Mouse (Mus musculus): ENCODE measurements around the gene Pnp. TPM values are rescaled to one million over a fixed set of nuclear protein-coding genes. Genes with fewer than 3 reads are reported as not detected.
"Not testable (repeated sequence)": the region's sequence is repeated elsewhere in the genome, so short reads cannot be mapped to it uniquely, and the experiment has no call there.

Pnp gene
- total RNA-seq, 2 experiments from 2014 or later = 13.7 to 16.4 TPM

GRCm38 (mm10) chr14:50973054-50973453 lies 42.2 kb downstream of the Pnp start:
- not testable (repeated sequence) for DNase-seq (ENCODE audit: low spot score in 2 of 2)

GRCm38 (mm10) chr14:50973700-50974099 lies 42.8 kb downstream of the Pnp start:
- no peak for DNase-seq (ENCODE audit: low spot score in 2 of 2)

- no peak for DNase-seq (ENCODE audit: low spot score in 2 of 2)
Measured at GRCm38 (mm10) chr14:50975001-50975400, 44.1 kb downstream of the Pnp start.

- no peak for DNase-seq (ENCODE audit: low spot score in 2 of 2)
Measured at GRCm38 (mm10) chr14:50976674-50977073, 45.8 kb downstream of the Pnp start.

- not testable (repeated sequence) for DNase-seq (ENCODE audit: low spot score in 2 of 2)
Measured at GRCm38 (mm10) chr14:50978451-50978850, 47.6 kb downstream of the Pnp start.

GRCm38 (mm10) chr14:50979631-50980030 lies 48.7 kb downstream of the Pnp start:
- DNase-seq (ENCODE audit: low spot score in 2 of 2) = no peak

- DNase-seq (ENCODE audit: low spot score in 2 of 2) = no peak
Measured at GRCm38 (mm10) chr14:50981207-50981606, 50.3 kb downstream of the Pnp start.

GRCm38 (mm10) chr14:50981837-50982236 lies 51.0 kb downstream of the Pnp start:
- DNase-seq (ENCODE audit: low spot score in 2 of 2) = no peak

- DNase-seq (ENCODE audit: low spot score in 2 of 2) = no peak
Measured at GRCm38 (mm10) chr14:50987668-50988067, 56.8 kb downstream of the Pnp start.

GRCm38 (mm10) chr14:50991037-50991436 lies 60.2 kb downstream of the Pnp start:
- no peak for DNase-seq (ENCODE audit: low spot score in 2 of 2)

- DNase-seq (ENCODE audit: low spot score in 2 of 2) = no peak
Measured at GRCm38 (mm10) chr14:50997088-50997487, 66.2 kb downstream of the Pnp start.

GRCm38 (mm10) chr14:50997999-50998666 lies 67.3 kb downstream of the Pnp start:
- DNase-seq (ENCODE audit: low spot score in 2 of 2) = no peak

GRCm38 (mm10) chr14:51007152-51007801 lies 76.4 kb downstream of the Pnp start, which contains the start of gene Rnase10:
TSS of gene Rnase10 (plus strand) at chr14:51007751.
- DNase-seq (ENCODE audit: low spot score in 2 of 2) = no peak

GRCm38 (mm10) chr14:51007914-51008713 lies 77.2 kb downstream of the Pnp start:
- DNase-seq (ENCODE audit: low spot score in 2 of 2) = peak; percentile 16 to 22

- DNase-seq (ENCODE audit: low spot score in 2 of 2) = no peak
Measured at GRCm38 (mm10) chr14:51008781-51009180, 77.9 kb downstream of the Pnp start.

GRCm38 (mm10) chr14:51009572-51009971 lies 78.7 kb downstream of the Pnp start:
- DNase-seq (ENCODE audit: low spot score in 2 of 2) = no peak

GRCm38 (mm10) chr14:51014724-51015123 lies 83.8 kb downstream of the Pnp start:
- DNase-seq (ENCODE audit: low spot score in 2 of 2) = not testable (repeated sequence)

Other genes with a start within 250 kb of the Pnp start
- not detected for gene Olfr747, start 237.9 kb upstream of the Pnp start, total RNA-seq (2021)
- gene Olfr748, start 223.7 kb upstream of the Pnp start, total RNA-seq (2021) = not detected
- gene Olfr749, start 186.0 kb upstream of the Pnp start, total RNA-seq (2021) = not detected
- 10 to 100 TPM; 53.4 to 55.6 TPM for gene Ttc5, start 145.6 kb upstream of the Pnp start, total RNA-seq (2021)
- not detected for gene Ccnb1ip1, start 123.3 kb upstream of the Pnp start, total RNA-seq (2021)
- 10 to 100 TPM; 27.0 to 27.8 TPM for gene Parp2, start 123.2 kb upstream of the Pnp start, total RNA-seq (2021)
- gene Tep1, start 60.5 kb upstream of the Pnp start, total RNA-seq (2021) = 1 to 10 TPM; 2.6 to 4.6 TPM
- 1 to 10 TPM; 5.6 to 6.5 TPM for gene Klhl33, start 33.6 kb upstream of the Pnp start, total RNA-seq (2021)
- 10 to 100 TPM; 30.9 to 35.2 TPM for gene Osgep, start 6.2 kb upstream of the Pnp start, total RNA-seq (2021)
- 10 to 100 TPM; 57.7 to 61.6 TPM for gene Apex1, start 6.1 kb upstream of the Pnp start, total RNA-seq (2021)
- 100 to 1,000 TPM in 1 of 2 experiments, 10 to 100 TPM in 1; 92.3 to 102 TPM for gene Pip4p1, start 226 bp upstream of the Pnp start, total RNA-seq (2021)
- gene Gm49342, start 13.4 kb downstream of the Pnp start, total RNA-seq (2021) = 10 to 100 TPM in 1 of 2 experiments, 1 to 10 TPM in 1; 5.3 to 10.1 TPM
- gene Pnp2, start 24.9 kb downstream of the Pnp start, total RNA-seq (2021) = 1 to 10 TPM in 1 of 2 experiments, under 1 TPM in 1; 0.46 to 1.1 TPM
- under 1 TPM in 1 of 2 experiments, not detected in 1; 0.30 TPM for gene Rnase10, start 76.7 kb downstream of the Pnp start, total RNA-seq (2021)
- not detected for gene Rnase9, start 110.8 kb downstream of the Pnp start, total RNA-seq (2021)
- not detected for gene Rnase11, start 119.1 kb downstream of the Pnp start, total RNA-seq (2021)
- gene Rnase12, start 126.6 kb downstream of the Pnp start, total RNA-seq (2021) = not detected
- not detected for gene Olfr750, start 143.4 kb downstream of the Pnp start, total RNA-seq (2021)
- 10 to 100 TPM; 16.5 to 18.1 TPM for gene Rnase4, start 160.0 kb downstream of the Pnp start, total RNA-seq (2021)
- 1 to 10 TPM; 4.0 to 4.3 TPM for gene Ang, start 160.1 kb downstream of the Pnp start, total RNA-seq (2021)
- gene Eddm3b, start 183.3 kb downstream of the Pnp start, total RNA-seq (2021) = not detected
- gene Rnase6, start 192.8 kb downstream of the Pnp start, total RNA-seq (2021) = not detected
- gene Rnase1, start 215.7 kb downstream of the Pnp start, total RNA-seq (2021) = 1 to 10 TPM in 1 of 2 experiments, under 1 TPM in 1; 0.63 to 1.1 TPM
- gene Rnase2b, start 231.2 kb downstream of the Pnp start, total RNA-seq (2021) = not detected

Data from left cerebral cortex, adult 18-20 months (tissue).